Comparison of ENCODE assay signal across 11 mouse cellular contexts in genomic region chr2:58052821-58053581, GRCm38 (mm10). TPM values are rescaled to one million over a fixed set of nuclear protein-coding genes. Genes with fewer than 3 reads are reported as not detected.
DNase-seq lines count a peak whose midpoint lies in the region; ATAC-seq and TF ChIP-seq lines count a peak whose summit lies in the region.
"Had no signal": no experiment of that assay in that cellular context is flagged by ENCODE, and none has a peak within 500 bp of the region (broad histone marks: within the 10 kb centered on the region; RNA-seq: fewer than 3 reads in every experiment).

TSS of gene Ermn (minus strand) at chr2:58052864.

- H3K4me3 ChIP-seq in hindbrain, embryonic 14.5 days (replicated peaks; ENCODE audit: low read length): no peak within 1 kb of the TSS
- no peak within 1 kb of the TSS for H3K4me3 ChIP-seq in midbrain, embryonic 13.5 days (replicated peaks)
- no peak within 1 kb of the TSS for H3K4me3 ChIP-seq in lung, postnatal 0 days (ENCODE audit: low read depth, low read length)
- H3K4me3 ChIP-seq: heart, embryonic 15.5 days had no signal

- H3K27me3 ChIP-seq in hindbrain, embryonic 14.5 days (ENCODE audit: control insufficient read depth, insufficient read depth, low read length): peaks cover 32% of the 10 kb centered on the region
- H3K27me3 ChIP-seq in midbrain, embryonic 13.5 days: peaks cover 86% of the 10 kb centered on the region
- H3K27me3 ChIP-seq in lung, postnatal 0 days (replicated peaks; ENCODE audit: insufficient read depth, low read length): no peaks in the 10 kb centered on the region
- H3K27me3 ChIP-seq: heart, embryonic 15.5 days had no signal

- peak; percentile 24 for DNase-seq in cerebellum, adult 9-10 months
- no peak for DNase-seq in cerebellum, adult 11-12 months
- peak; percentile 28 for DNase-seq in embryo, embryonic 10.5 days (ENCODE audit: low spot score)
- peak; percentile 39 for DNase-seq in hindbrain, embryonic 14.5 days (ENCODE audit: low spot score)
- no peak for DNase-seq in thymus, postnatal 4 days
- DNase-seq in thymus, adult 18-20 months: no peak
- DNase-seq in lung, postnatal 0 days (ENCODE audit: low spot score): no peak

- no peak within 1 kb of the TSS for H3K27ac ChIP-seq in hindbrain, embryonic 14.5 days
- H3K27ac ChIP-seq in midbrain, embryonic 13.5 days: no peak within 1 kb of the TSS
- H3K27ac ChIP-seq in lung, postnatal 0 days (ENCODE audit: low read length): no peak within 1 kb of the TSS
- H3K27ac ChIP-seq: heart, embryonic 15.5 days; stomach, postnatal 0 days had no signal

- H3K9ac ChIP-seq in hindbrain, embryonic 14.5 days: no peak within 1 kb of the TSS
- no peak within 1 kb of the TSS for H3K9ac ChIP-seq in midbrain, embryonic 13.5 days (replicated peaks)
- no peak within 1 kb of the TSS for H3K9ac ChIP-seq in lung, postnatal 0 days (replicated peaks; ENCODE audit: low read depth)
- H3K9ac ChIP-seq: heart, embryonic 15.5 days had no signal

- peak; percentile 77; the same call in 1 of the 2 replicates for ATAC-seq in hindbrain, embryonic 14.5 days (ENCODE audit: low FRiP score)
- ATAC-seq in midbrain, embryonic 13.5 days: peak; percentile 91
- ATAC-seq in lung, postnatal 0 days: no peak

- no peaks in the 10 kb centered on the region for H3K9me3 ChIP-seq in hindbrain, embryonic 14.5 days (ENCODE audit: control insufficient read depth, low read length)
- H3K9me3 ChIP-seq in midbrain, embryonic 13.5 days: no peaks in the 10 kb centered on the region
- no peaks in the 10 kb centered on the region for H3K9me3 ChIP-seq in lung, postnatal 0 days (ENCODE audit: low read length)
- H3K9me3 ChIP-seq: heart, embryonic 15.5 days had no signal

- TF ChIP-seq EP300 in lung, postnatal 0 days (IDR thresholded peaks at IDR 0.05): no peak

- H3K36me3 ChIP-seq in hindbrain, embryonic 14.5 days (replicated peaks; ENCODE audit: control insufficient read depth, insufficient read depth): no peaks in the 10 kb centered on the region
- H3K36me3 ChIP-seq in midbrain, embryonic 13.5 days: no peaks in the 10 kb centered on the region
- H3K36me3 ChIP-seq in lung, postnatal 0 days (ENCODE audit: insufficient read depth, low read length): no peaks in the 10 kb centered on the region
- H3K36me3 ChIP-seq: heart, embryonic 15.5 days had no signal

- H3K4me1 ChIP-seq in hindbrain, embryonic 14.5 days (replicated peaks; ENCODE audit: control insufficient read depth, insufficient read depth, low read length): 0 out of 2 replicates have a peak, but pooled peaks cover 9% of the 10 kb centered on the region
- peaks cover 11% of the 10 kb centered on the region; the same call in 1 of the 2 replicates for H3K4me1 ChIP-seq in midbrain, embryonic 13.5 days (replicated peaks)
- no peaks in the 10 kb centered on the region for H3K4me1 ChIP-seq in lung, postnatal 0 days (ENCODE audit: insufficient read depth, low read depth, low read length)
- H3K4me1 ChIP-seq: heart, embryonic 15.5 days had no signal

- TF ChIP-seq CTCF in lung, postnatal 0 days (IDR thresholded peaks at IDR 0.05): no peak

- H3K4me2 ChIP-seq in hindbrain, embryonic 14.5 days (replicated peaks): peak within 1 kb of the TSS; percentile 9; the same call in 1 of the 2 replicates
- peak within 1 kb of the TSS; percentile 17 for H3K4me2 ChIP-seq in midbrain, embryonic 13.5 days (replicated peaks)
- H3K4me2 ChIP-seq in lung, postnatal 0 days (replicated peaks; ENCODE audit: low read depth, low read length): no peak within 1 kb of the TSS
- H3K4me2 ChIP-seq: heart, embryonic 15.5 days had no signal

- 11% methylated on average over 7 of the region's 7 CpGs for WGBS in hindbrain, embryonic 14.5 days
- 3% methylated on average over 7 of the region's 7 CpGs for WGBS in midbrain, embryonic 13.5 days
- 49% methylated on average over 7 of the region's 7 CpGs for WGBS in lung, postnatal 0 days

RNA-seq across cellular contexts. Expression of gene Ermn, which starts in this region (rescaled TPM):
- polyA plus RNA-seq in hindbrain, embryonic 14.5 days (2014; fragmentation: Nextera tagmentation; extraction: Ambion mirVana): 0.76 and 1.2 TPM in 2 replicates
- polyA plus RNA-seq in midbrain, embryonic 13.5 days (2015; fragmentation: Nextera tagmentation; extraction: Ambion mirVana): 0.28 and 0.37 TPM in 2 replicates
- polyA plus RNA-seq in lung, postnatal 0 days (2015; fragmentation: Nextera tagmentation; extraction: Ambion mirVana): 0.04 TPM in 1 of 2 replicates, not detected in the other
- polyA plus RNA-seq: heart, embryonic 15.5 days; large intestine, adult 2 months had no signal

Comparison
In these comparisons a context has a peak if more than half of its experiments do, and no peak if none do; other contexts are left out.
1. DNase-seq: peak in cerebellum, adult 9-10 months (single experiment), embryo, embryonic 10.5 days (single experiment) and hindbrain, embryonic 14.5 days (single experiment); none in cerebellum, adult 11-12 months (single experiment), thymus, postnatal 4 days (single experiment), thymus, adult 18-20 months (0 of 2) and lung, postnatal 0 days (single experiment).
2. Peak in ATAC-seq and H3K4me2 ChIP-seq in midbrain, embryonic 13.5 days; RNA of the gene not detected or under 1 TPM.